Mouse (Mus musculus): ENCODE results near the gene Mef2a.

DNA sequence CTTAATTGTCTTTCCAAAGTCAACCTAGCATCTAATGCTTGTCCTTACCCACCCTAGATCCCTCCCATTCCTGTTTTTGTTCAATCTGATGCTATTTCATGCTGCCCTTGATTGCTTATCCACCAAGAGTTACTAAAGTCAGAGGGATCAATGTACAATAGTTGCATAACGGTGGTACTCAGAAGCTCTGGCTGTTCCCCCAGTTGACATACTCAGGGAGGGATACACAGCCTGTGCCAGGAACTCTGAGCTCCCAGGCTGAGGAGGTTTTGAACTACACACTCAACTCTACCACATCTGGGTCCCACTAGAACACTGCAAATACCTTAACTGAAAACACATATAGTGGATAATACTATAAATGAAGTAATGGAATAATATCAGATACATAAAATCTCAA, 164.3 kb downstream of the Mef2a start:
- TF ChIP-seq CTCF (IDR thresholded peaks at IDR 0.05; ENCODE audit: borderline replicate concordance, insufficient read depth, low read depth, low read length) (no peak), POLR2A (IDR thresholded peaks at IDR 0.05; ENCODE audit: borderline replicate concordance, insufficient read depth, low read length) (no peak)
